Mouse (Mus musculus): Measurements from ENCODE around the gene Klhl35. TPM values are rescaled to one million over a fixed set of nuclear protein-coding genes. Genes with fewer than 3 reads are reported as not detected.

The Klhl35 gene
- polyA plus RNA-seq, 1 experiment, result not detected

DNA sequence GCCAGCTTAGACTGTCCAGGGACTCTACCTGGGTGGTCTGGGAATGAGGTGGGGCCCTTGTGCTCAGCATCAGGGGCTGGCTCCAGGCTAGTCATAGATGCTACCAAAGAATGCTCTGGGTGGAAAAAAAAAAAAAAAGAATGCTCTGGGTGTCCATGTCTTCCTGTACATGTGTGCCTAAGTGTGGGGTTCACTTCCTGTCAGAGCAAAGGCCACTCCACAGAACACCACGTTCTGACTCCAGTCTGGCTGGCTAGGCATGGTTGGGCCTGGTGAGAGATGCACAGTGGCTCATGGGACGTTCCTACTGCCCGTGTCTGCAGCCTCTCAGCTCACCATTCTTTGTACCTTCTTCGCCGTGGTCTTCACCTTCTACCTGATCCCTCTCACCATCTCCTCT is 17.2 kb upstream of the Klhl35 start:
- Histone ChIP-seq H3K4me1 (ENCODE audit: control insufficient read depth, insufficient read depth, low read length) (no peaks in the 10 kb centered on the region), H3K27ac (ENCODE audit: insufficient read depth, low read length) (no peak overlapping the region), H3K4me3 (ENCODE audit: insufficient read depth, low read length) (no peak overlapping the region)
- TF ChIP-seq CTCF (IDR thresholded peaks at IDR 0.05; ENCODE audit: borderline replicate concordance, insufficient read depth, low read length), result no peak
- TF ChIP-seq POLR2A (IDR thresholded peaks at IDR 0.05; ENCODE audit: low read depth, low read length), result no peak

DNA sequence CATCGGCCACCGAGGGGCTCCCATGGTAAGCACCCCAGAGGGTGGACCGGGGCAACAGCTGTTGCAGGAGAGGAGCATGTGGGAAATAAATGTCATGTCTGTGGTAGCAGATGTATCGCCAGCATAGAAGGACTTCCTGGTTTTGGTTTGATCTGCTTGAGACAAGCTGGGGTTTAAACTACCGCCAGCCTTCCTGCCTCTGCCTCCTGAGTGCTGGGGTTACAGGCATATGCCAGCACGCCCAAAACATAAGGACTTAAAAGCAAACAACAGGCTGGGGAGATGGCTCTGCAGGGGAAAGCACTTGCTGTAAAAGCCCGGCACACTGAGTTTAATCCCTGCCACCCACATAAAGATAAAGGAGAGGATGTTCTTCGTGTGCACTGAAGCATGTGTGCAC is 16.7 kb upstream of the Klhl35 start:
- Histone ChIP-seq H3K4me1 (ENCODE audit: control insufficient read depth, insufficient read depth, low read length) (no peaks in the 10 kb centered on the region), H3K27ac (ENCODE audit: insufficient read depth, low read length) (no peak overlapping the region), H3K4me3 (ENCODE audit: insufficient read depth, low read length) (no peak overlapping the region)
- TF ChIP-seq CTCF (IDR thresholded peaks at IDR 0.05; ENCODE audit: borderline replicate concordance, insufficient read depth, low read length), result no peak
- no peak for TF ChIP-seq POLR2A (IDR thresholded peaks at IDR 0.05; ENCODE audit: low read depth, low read length)

DNA sequence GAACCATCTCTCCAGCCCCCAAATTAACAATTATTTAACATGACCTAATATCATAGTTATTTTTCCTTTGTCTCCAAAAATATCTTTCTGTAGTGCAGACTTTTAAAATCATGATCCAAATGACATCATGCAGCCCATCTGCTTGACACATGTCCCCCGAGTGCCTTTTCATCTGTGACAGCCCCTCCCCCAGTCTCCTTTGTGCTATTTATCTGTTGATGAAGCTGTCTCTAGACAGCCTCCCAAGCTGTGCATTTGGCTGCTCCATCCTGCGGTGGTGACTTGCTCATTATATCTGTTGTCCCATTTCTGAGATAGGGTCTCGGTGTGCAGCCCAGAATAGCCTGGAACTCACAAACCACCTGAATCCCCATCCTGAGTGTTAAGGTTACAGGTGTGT is 16.1 kb upstream of the Klhl35 start:
- no peaks in the 10 kb centered on the region for H3K4me1 ChIP-seq (ENCODE audit: control insufficient read depth, insufficient read depth, low read length)
- TF ChIP-seq POLR2A (IDR thresholded peaks at IDR 0.05; ENCODE audit: low read depth, low read length) (no peak), CTCF (IDR thresholded peaks at IDR 0.05; ENCODE audit: borderline replicate concordance, insufficient read depth, low read length) (no peak)
- no peak overlapping the region for H3K4me3 ChIP-seq (ENCODE audit: insufficient read depth, low read length)
- no peak overlapping the region for H3K27ac ChIP-seq (ENCODE audit: insufficient read depth, low read length)

DNA sequence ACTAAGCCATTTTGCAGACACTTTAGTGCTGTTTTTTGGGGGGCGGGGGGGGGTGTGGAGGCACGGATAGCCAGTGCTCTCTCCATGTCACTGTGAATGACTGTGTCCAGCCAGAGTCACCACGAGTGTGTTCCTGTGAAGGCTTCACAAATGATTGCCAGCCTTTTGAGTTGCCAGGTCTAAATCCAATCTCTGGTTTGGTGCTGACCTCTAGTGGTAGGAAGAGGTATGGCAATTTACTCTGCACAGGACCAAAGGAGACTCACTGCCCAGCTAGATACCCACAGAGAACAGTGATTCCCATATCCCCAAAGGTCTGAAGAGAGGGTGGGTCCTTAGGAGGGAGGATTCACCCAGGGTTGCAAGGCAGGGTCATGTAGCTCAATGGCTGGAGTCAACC is 15.1 kb upstream of the Klhl35 start:
- Histone ChIP-seq H3K27ac (ENCODE audit: insufficient read depth, low read length) (no peak overlapping the region), H3K4me1 (ENCODE audit: control insufficient read depth, insufficient read depth, low read length) (no peaks in the 10 kb centered on the region), H3K4me3 (ENCODE audit: insufficient read depth, low read length) (no peak overlapping the region)
- TF ChIP-seq CTCF (IDR thresholded peaks at IDR 0.05; ENCODE audit: borderline replicate concordance, insufficient read depth, low read length) (0 out of 2 replicates have a peak, but pooled peaks have one; percentile 31), POLR2A (IDR thresholded peaks at IDR 0.05; ENCODE audit: low read depth, low read length) (no peak)

DNA sequence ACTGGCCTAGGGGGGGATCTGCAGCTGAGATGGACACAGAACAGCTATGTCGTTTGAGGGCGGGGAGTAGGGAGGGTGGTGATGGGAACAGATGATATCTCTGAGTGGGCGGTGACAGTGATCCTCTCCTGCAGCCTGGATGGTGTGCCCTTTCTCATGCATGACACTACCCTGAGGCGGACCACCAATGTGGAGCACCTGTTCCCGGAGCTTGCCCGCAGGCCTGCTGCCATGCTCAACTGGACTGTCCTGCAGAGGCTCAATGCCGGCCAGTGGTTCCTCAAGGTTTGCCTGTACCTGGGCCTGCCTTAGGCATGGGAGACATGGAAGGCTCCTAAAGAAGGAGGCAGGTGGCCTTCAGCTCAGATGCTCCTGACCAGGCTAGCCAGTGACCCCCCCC is 12.9 kb upstream of the Klhl35 start:
- H3K4me3 ChIP-seq (ENCODE audit: insufficient read depth, low read length), result no peak overlapping the region
- H3K27ac ChIP-seq (ENCODE audit: insufficient read depth, low read length), result no peak overlapping the region
- TF ChIP-seq POLR2A (IDR thresholded peaks at IDR 0.05; ENCODE audit: low read depth, low read length), result no peak
- no peak for TF ChIP-seq CTCF (IDR thresholded peaks at IDR 0.05; ENCODE audit: borderline replicate concordance, insufficient read depth, low read length)

DNA sequence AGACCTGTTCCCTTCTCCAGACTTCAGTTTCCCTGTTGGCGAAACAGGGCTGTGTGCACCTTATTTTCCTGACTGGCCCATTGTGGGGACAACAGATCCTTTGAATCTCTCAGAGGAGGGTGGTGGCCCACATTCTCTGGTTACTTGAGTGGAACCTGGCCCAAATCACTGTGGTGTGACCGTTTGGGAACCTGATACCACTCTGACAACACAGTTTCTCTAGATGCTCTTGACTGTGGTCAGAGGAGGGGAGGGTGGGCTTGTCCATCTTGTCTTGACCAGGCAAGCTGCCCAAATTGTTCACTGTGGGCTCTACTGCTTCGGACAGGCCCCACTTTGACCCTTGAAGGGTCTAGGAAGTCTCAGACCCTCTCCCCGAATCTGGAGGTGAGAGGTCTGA is 11.8 kb upstream of the Klhl35 start:
- H3K27ac ChIP-seq (ENCODE audit: insufficient read depth, low read length), result no peak overlapping the region
- H3K4me1 ChIP-seq (ENCODE audit: control insufficient read depth, insufficient read depth, low read length), result no peaks in the 10 kb centered on the region
- TF ChIP-seq CTCF (IDR thresholded peaks at IDR 0.05; ENCODE audit: borderline replicate concordance, insufficient read depth, low read length) (no peak), POLR2A (IDR thresholded peaks at IDR 0.05; ENCODE audit: low read depth, low read length) (no peak)
- no peak overlapping the region for H3K4me3 ChIP-seq (ENCODE audit: insufficient read depth, low read length)

More for the DNA sequence above, 12.9 kb upstream of the Klhl35 start:
- no peaks in the 10 kb centered on the region for H3K4me1 ChIP-seq (ENCODE audit: control insufficient read depth, insufficient read depth, low read length)

DNA sequence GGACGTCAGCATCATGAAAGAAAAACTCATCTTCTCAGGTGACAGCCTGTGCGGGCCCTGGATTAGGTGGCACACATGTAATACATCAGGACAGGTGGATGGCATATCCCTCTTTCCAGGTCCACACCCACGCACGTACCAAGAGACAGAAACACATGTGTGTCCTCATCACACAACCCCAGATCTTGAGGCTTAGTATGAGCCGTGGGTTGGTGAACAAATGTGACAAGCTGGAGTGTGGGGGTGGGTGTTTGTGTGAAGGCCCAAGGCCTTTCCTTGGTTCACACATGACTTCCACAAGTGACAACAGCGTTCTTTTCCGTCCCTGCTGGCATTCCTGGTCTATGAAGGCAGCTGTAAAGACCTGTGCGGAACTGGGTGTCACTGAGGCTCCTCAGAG is 7.0 kb upstream of the Klhl35 start:
- no peaks in the 10 kb centered on the region for H3K4me1 ChIP-seq (ENCODE audit: control insufficient read depth, insufficient read depth, low read length)
- no peak for TF ChIP-seq POLR2A (IDR thresholded peaks at IDR 0.05; ENCODE audit: low read depth, low read length)
- TF ChIP-seq CTCF (IDR thresholded peaks at IDR 0.05; ENCODE audit: borderline replicate concordance, insufficient read depth, low read length), result no peak
- H3K27ac ChIP-seq (ENCODE audit: insufficient read depth, low read length), result no peak overlapping the region

DNA sequence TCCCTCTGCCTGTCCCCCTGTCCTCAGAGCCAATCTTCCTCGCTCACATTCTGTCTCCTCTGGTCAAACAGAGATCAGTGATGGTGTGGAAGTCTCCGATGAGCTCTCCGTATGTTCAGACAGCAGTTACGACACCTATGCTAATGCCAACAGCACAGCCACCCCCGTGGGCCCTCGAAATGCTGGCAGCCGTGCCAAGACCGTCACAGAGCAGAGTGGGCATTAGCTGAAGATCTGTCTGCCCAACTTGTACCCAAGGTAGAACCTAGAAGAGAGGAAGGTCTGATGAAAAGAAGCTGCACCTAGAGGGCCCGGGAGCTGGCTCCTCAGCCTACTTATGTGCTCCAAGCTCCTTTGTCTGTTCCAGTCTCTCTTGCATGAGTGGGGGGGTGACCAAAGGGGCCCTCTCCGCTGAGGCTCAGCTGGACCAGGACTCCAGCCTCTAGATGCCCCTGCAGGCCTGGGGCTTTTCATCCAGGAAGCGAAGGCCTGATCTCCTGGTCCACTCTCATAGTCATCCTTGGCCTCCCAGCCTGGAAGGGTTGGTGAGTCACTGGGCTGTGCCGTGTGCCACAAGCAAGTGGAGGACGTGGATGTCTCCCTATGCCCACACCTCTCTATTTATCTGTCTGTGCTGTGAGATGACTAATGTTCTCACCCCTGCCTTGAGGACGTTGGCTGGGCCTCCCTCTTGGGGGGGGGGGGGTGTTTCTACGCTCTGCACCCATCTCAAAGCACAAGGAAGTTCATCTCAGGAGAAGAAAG is 5.7 kb upstream of the Klhl35 start:
- no peak overlapping the region for H3K27ac ChIP-seq (ENCODE audit: insufficient read depth, low read length)
- H3K4me3 ChIP-seq (ENCODE audit: insufficient read depth, low read length), result no peak overlapping the region
- TF ChIP-seq POLR2A (IDR thresholded peaks at IDR 0.05; ENCODE audit: low read depth, low read length), result no peak
- TF ChIP-seq CTCF (IDR thresholded peaks at IDR 0.05; ENCODE audit: borderline replicate concordance, insufficient read depth, low read length), result no peak
- H3K4me1 ChIP-seq (ENCODE audit: control insufficient read depth, insufficient read depth, low read length), result no peaks in the 10 kb centered on the region

More for the DNA sequence above, 7.0 kb upstream of the Klhl35 start:
- H3K4me3 ChIP-seq (ENCODE audit: insufficient read depth, low read length), result no peak overlapping the region

DNA sequence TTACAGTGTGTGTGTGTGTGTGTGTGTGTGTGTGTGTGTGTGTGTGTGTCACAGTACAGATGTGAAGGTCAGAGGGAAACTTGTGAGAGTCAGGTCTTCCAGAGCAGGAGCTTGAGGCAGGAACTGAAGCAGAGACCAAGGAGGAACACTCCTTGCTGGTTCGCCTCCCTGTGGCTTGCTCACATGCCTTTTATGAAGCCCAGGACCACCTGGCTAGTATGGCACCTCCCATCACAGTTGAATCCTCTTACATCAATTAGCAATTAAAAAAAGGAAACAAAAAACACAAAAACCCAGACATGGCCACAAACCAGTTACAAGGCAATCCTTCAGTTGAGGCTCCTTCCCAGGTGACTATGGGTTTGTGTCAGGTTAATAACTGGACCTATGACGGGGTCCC is 2.7 kb upstream of the Klhl35 start:
- no peak overlapping the region for H3K4me3 ChIP-seq (ENCODE audit: insufficient read depth, low read length)
- no peak for TF ChIP-seq CTCF (IDR thresholded peaks at IDR 0.05; ENCODE audit: borderline replicate concordance, insufficient read depth, low read length)
- TF ChIP-seq POLR2A (IDR thresholded peaks at IDR 0.05; ENCODE audit: low read depth, low read length), result no peak
- no peaks in the 10 kb centered on the region for H3K4me1 ChIP-seq (ENCODE audit: control insufficient read depth, insufficient read depth, low read length)
- H3K27ac ChIP-seq (ENCODE audit: insufficient read depth, low read length), result no peak overlapping the region

DNA sequence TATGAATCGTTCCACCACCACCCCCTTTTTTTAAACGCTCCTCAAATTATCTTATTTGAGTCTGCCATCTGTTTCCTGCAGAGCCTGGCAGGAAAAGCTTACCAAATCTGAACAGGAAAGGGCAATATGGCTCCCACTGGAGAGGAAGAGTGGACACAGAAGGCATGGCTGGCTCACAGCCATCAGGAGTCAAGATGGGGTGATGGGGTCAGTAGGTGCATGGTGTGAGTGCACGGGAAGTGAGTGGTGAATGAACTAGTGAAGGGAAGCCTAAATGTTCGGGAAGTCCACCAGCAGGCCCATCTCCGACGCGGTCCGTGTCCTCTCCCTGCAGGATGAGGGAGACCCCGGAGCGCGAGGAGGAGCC is 2.1 kb downstream of the Klhl35 start:
- Histone ChIP-seq H3K4me3 (ENCODE audit: insufficient read depth, low read length) (0 out of 2 replicates have a peak overlapping the region, but pooled peaks have one; percentile 0), H3K27ac (ENCODE audit: insufficient read depth, low read length) (no peak overlapping the region), H3K4me1 (ENCODE audit: control insufficient read depth, insufficient read depth, low read length) (no peaks in the 10 kb centered on the region)
- no peak for TF ChIP-seq CTCF (IDR thresholded peaks at IDR 0.05; ENCODE audit: borderline replicate concordance, insufficient read depth, low read length)
- TF ChIP-seq POLR2A (IDR thresholded peaks at IDR 0.05; ENCODE audit: low read depth, low read length), result no peak; the same call in 1 of the 2 replicates
